Mouse (Mus musculus): Measurements from ENCODE around the gene 0610030E20Rik. TPM values are rescaled to one million over a fixed set of nuclear protein-coding genes. Genes with fewer than 3 reads are reported as not detected.
A peak's percentile ranks its signal among the peaks of the same experiment; 100 is the strongest.

The 0610030E20Rik gene
- polyA plus RNA-seq, 1 experiment from 2014 or later: 21.8 TPM

DNA sequence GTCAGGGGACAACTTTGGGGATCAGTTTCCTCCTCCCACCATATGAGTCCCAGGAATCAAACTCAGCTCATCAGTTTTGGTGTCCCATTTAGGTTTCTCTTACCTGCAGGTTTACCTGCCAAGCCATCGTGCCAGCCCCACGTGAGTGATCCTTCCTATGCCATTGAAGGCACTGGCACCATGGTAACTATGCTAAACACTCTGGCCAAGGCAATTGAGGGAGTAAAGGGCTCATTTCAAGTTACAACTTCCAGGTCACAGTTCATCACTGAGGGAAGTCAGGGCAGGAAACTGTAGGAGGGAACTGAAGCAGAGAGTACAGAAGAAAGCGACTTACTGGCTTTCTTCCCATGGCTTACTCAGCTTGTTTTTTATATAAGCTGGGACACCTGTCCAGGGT lies 19.2 kb downstream of the 0610030E20Rik start:
- no peak for DNase-seq (ENCODE audit: low spot score)
- H3K27ac ChIP-seq: no peak overlapping the region
- no peak overlapping the region for H3K9ac ChIP-seq (ENCODE audit: low read depth, low read length)
- H3K4me2 ChIP-seq (ENCODE audit: low read length): no peak overlapping the region
- H3K27me3 ChIP-seq (ENCODE audit: insufficient read depth, low read length): no peaks in the 10 kb centered on the region
- no peaks in the 10 kb centered on the region for H3K9me3 ChIP-seq (replicated peaks; ENCODE audit: low read length)
- 45% methylated on average over 3 of the region's 3 CpGs for WGBS
- H3K36me3 ChIP-seq (ENCODE audit: insufficient read depth, low read length): no peaks in the 10 kb centered on the region
- no peak for TF ChIP-seq CTCF (IDR thresholded peaks at IDR 0.05; ENCODE audit: low read depth)
- no peak for ATAC-seq (replicated peaks; ENCODE audit: low FRiP score, low read depth)
- no peak overlapping the region for H3K4me3 ChIP-seq (replicated peaks; ENCODE audit: low read depth, low read length)
- H3K4me1 ChIP-seq (replicated peaks; ENCODE audit: insufficient read depth, low read length): peaks cover 8% of the 10 kb centered on the region; the same call in 1 of the 2 replicates

GRCm38 (mm10) chr6:72366844-72367443 lies 19.8 kb downstream of the 0610030E20Rik start, which contains the start of gene Rnf181:
Gene Rnf181 (minus strand): TSS chr6:72366956.
- Histone ChIP-seq H3K27ac (no peak within 1 kb of the TSS), H3K4me1 (replicated peaks; ENCODE audit: insufficient read depth, low read length) (peaks cover 8% of the 10 kb centered on the region; the same call in 1 of the 2 replicates), H3K4me2 (ENCODE audit: low read length) (no peak within 1 kb of the TSS), H3K9ac (ENCODE audit: low read depth, low read length) (no peak within 1 kb of the TSS), H3K9me3 (replicated peaks; ENCODE audit: low read length) (no peaks in the 10 kb centered on the region), H3K4me3 (replicated peaks; ENCODE audit: low read depth, low read length) (no peak within 1 kb of the TSS), H3K36me3 (ENCODE audit: insufficient read depth, low read length) (no peaks in the 10 kb centered on the region), H3K27me3 (ENCODE audit: insufficient read depth, low read length) (no peaks in the 10 kb centered on the region)
- DNase-seq (ENCODE audit: low spot score) (no peak), ATAC-seq (replicated peaks; ENCODE audit: low FRiP score, low read depth) (no peak)
- no peak for TF ChIP-seq CTCF (IDR thresholded peaks at IDR 0.05; ENCODE audit: low read depth)
- 80% methylated on average over 4 of the region's 4 CpGs for WGBS

GRCm38 (mm10) chr6:72367460-72367974 lies 20.4 kb downstream of the 0610030E20Rik start:
- DNase-seq (ENCODE audit: low spot score) (no peak), ATAC-seq (replicated peaks; ENCODE audit: low FRiP score, low read depth) (no peak)
- Histone ChIP-seq H3K4me2 (ENCODE audit: low read length) (no peak overlapping the region), H3K27ac (no peak overlapping the region), H3K36me3 (ENCODE audit: insufficient read depth, low read length) (no peaks in the 10 kb centered on the region), H3K4me1 (replicated peaks; ENCODE audit: insufficient read depth, low read length) (peaks cover 8% of the 10 kb centered on the region; the same call in 1 of the 2 replicates), H3K9ac (ENCODE audit: low read depth, low read length) (no peak overlapping the region), H3K4me3 (replicated peaks; ENCODE audit: low read depth, low read length) (no peak overlapping the region), H3K27me3 (ENCODE audit: insufficient read depth, low read length) (no peaks in the 10 kb centered on the region), H3K9me3 (replicated peaks; ENCODE audit: low read length) (no peaks in the 10 kb centered on the region)
- WGBS: 78% methylated on average over 4 of the region's 4 CpGs
- no peak for TF ChIP-seq CTCF (IDR thresholded peaks at IDR 0.05; ENCODE audit: low read depth)

DNA sequence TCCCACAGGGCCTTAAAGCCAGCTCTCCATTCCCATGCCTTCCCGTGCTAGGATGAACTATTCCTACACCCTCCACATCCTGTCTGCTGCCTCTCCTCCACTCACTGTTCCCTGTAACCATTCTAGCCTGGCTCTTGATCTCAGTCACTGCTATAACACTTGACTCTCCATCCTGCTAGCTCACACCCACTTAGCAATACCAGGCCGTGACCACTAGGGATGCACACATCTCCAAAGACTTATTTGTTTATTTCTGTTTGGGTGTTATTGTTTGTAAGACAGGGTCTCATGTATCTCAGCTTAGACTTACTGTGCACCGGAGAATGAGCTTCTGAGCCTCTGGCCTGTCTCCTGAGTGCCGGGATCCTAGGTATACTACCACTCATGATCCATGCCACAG lies 22.4 kb downstream of the 0610030E20Rik start:
- Histone ChIP-seq H3K36me3 (ENCODE audit: insufficient read depth, low read length) (no peaks in the 10 kb centered on the region), H3K9ac (ENCODE audit: low read depth, low read length) (no peak overlapping the region), H3K27me3 (ENCODE audit: insufficient read depth, low read length) (no peaks in the 10 kb centered on the region), H3K9me3 (replicated peaks; ENCODE audit: low read length) (no peaks in the 10 kb centered on the region), H3K27ac (no peak overlapping the region), H3K4me3 (replicated peaks; ENCODE audit: low read depth, low read length) (no peak overlapping the region), H3K4me2 (ENCODE audit: low read length) (no peak overlapping the region), H3K4me1 (replicated peaks; ENCODE audit: insufficient read depth, low read length) (peaks cover 8% of the 10 kb centered on the region; the same call in 1 of the 2 replicates)
- ATAC-seq (replicated peaks; ENCODE audit: low FRiP score, low read depth): no peak
- WGBS: 80% methylated on average over 4 of the region's 4 CpGs
- DNase-seq (ENCODE audit: low spot score): no peak
- peak; percentile 15; the same call in 1 of the 2 replicates for TF ChIP-seq CTCF (IDR thresholded peaks at IDR 0.05; ENCODE audit: low read depth)

GRCm38 (mm10) chr6:72370091-72370490 lies 23.0 kb downstream of the 0610030E20Rik start:
- Histone ChIP-seq H3K4me1 (replicated peaks; ENCODE audit: insufficient read depth, low read length) (peaks cover 8% of the 10 kb centered on the region; the same call in 1 of the 2 replicates), H3K27ac (no peak overlapping the region), H3K9ac (ENCODE audit: low read depth, low read length) (no peak overlapping the region), H3K9me3 (replicated peaks; ENCODE audit: low read length) (no peaks in the 10 kb centered on the region), H3K4me3 (replicated peaks; ENCODE audit: low read depth, low read length) (no peak overlapping the region), H3K36me3 (ENCODE audit: insufficient read depth, low read length) (no peaks in the 10 kb centered on the region), H3K4me2 (ENCODE audit: low read length) (no peak overlapping the region), H3K27me3 (ENCODE audit: insufficient read depth, low read length) (no peaks in the 10 kb centered on the region)
- no peak for ATAC-seq (replicated peaks; ENCODE audit: low FRiP score, low read depth)
- no peak for DNase-seq (ENCODE audit: low spot score)
- WGBS: 73% methylated on average over 12 of the region's 12 CpGs
- no peak for TF ChIP-seq CTCF (IDR thresholded peaks at IDR 0.05; ENCODE audit: low read depth)

- H3K27ac ChIP-seq: no peak overlapping the region
- H3K4me1 ChIP-seq (replicated peaks; ENCODE audit: insufficient read depth, low read length): peaks cover 8% of the 10 kb centered on the region; the same call in 1 of the 2 replicates
- no peak overlapping the region for H3K4me2 ChIP-seq (ENCODE audit: low read length)
- TF ChIP-seq CTCF (IDR thresholded peaks at IDR 0.05; ENCODE audit: low read depth): no peak
- no peak for ATAC-seq (replicated peaks; ENCODE audit: low FRiP score, low read depth)
- no peak overlapping the region for H3K4me3 ChIP-seq (replicated peaks; ENCODE audit: low read depth, low read length)
- no peak overlapping the region for H3K9ac ChIP-seq (ENCODE audit: low read depth, low read length)
- no peaks in the 10 kb centered on the region for H3K9me3 ChIP-seq (replicated peaks; ENCODE audit: low read length)
- 45% methylated on average over 5 of the region's 5 CpGs for WGBS
- DNase-seq (ENCODE audit: low spot score): peak; percentile 57
- no peaks in the 10 kb centered on the region for H3K36me3 ChIP-seq (ENCODE audit: insufficient read depth, low read length)
- H3K27me3 ChIP-seq (ENCODE audit: insufficient read depth, low read length): no peaks in the 10 kb centered on the region
These were observed 24.0 kb downstream of the 0610030E20Rik start for GRCm38 (mm10) chr6:72371147-72371546.

Data from kidney, postnatal 0 days (tissue).